Mouse (Mus musculus) forebrain, embryonic 15.5 days (tissue): ENCODE data around the gene Tmc2. TPM values are rescaled to one million over a fixed set of nuclear protein-coding genes. Genes with fewer than 3 reads are reported as not detected.

Experiments
- ATAC-seq: fragments of 200-750 bp; cut with Nextera tagmentation; replicated peaks from 2 replicates; pipeline ENCODE4 v1.8.0; 2017; ENCODE audit warnings: mild to moderate bottlenecking, moderate TSS enrichment, moderate library complexity
- H3K27ac ChIP-seq: fragments of 300-500 bp; sonication (generic); replicated peaks from 2 replicates; pipeline ENCODE4 v1.5.1; 2015; ENCODE audit warnings: mild to moderate bottlenecking, inconsistent platforms
- H3K27me3 ChIP-seq: fragments of 300-500 bp; sonication (generic); 2 replicates; pipeline ENCODE4 v1.6.1; 2015; ENCODE audit warnings: inconsistent platforms
- H3K36me3 ChIP-seq: fragments of 300-500 bp; sonication (generic); 2 replicates; pipeline ENCODE4 v1.6.1; 2015; ENCODE audit warnings: mild to moderate bottlenecking, inconsistent platforms
- H3K4me1 ChIP-seq: fragments of 300-500 bp; sonication (generic); 2 replicates; pipeline ENCODE4 v1.6.1; 2015; ENCODE audit warnings: inconsistent platforms
- H3K4me2 ChIP-seq: fragments of 300-500 bp; sonication (generic); replicated peaks from 2 replicates; pipeline ENCODE4 v1.6.1; 2015; ENCODE audit warnings: mild to moderate bottlenecking, inconsistent platforms
- H3K4me3 ChIP-seq: fragments of 300-500 bp; sonication (generic); 2 replicates; pipeline ENCODE4 v1.5.1; 2015; ENCODE audit warnings: mild to moderate bottlenecking, inconsistent platforms
- H3K9ac ChIP-seq: fragments of 300-500 bp; sonication (generic); replicated peaks from 2 replicates; pipeline ENCODE4 v1.6.1; 2015; ENCODE audit warnings: mild to moderate bottlenecking, inconsistent platforms
- H3K9me3 ChIP-seq: fragments of 300-500 bp; sonication (generic); 2 replicates; pipeline ENCODE4 v1.6.1; 2016; ENCODE audit warnings: inconsistent platforms
- WGBS: fragments of 180-500 bp; shearing (Covaris S2); methylation state at CpG from one replicate; pipeline ENCODE4 v1.1.7; 2015; ENCODE audit warnings: mixed read lengths; 5-methylcytosine and 5-hydroxymethylcytosine counted together
- polyA plus RNA-seq: library from polyadenylated mRNA; unstranded; fragments of >200 nt; fragmentation: Nextera tagmentation; extraction: Ambion mirVana; gene quantifications from 2 replicates; pipeline ENCODE4 v1.2.1, GENCODE M21; 2015

Tmc2 gene
- polyA plus RNA-seq, 1 experiment from 2014 or later: not detected

DNA sequence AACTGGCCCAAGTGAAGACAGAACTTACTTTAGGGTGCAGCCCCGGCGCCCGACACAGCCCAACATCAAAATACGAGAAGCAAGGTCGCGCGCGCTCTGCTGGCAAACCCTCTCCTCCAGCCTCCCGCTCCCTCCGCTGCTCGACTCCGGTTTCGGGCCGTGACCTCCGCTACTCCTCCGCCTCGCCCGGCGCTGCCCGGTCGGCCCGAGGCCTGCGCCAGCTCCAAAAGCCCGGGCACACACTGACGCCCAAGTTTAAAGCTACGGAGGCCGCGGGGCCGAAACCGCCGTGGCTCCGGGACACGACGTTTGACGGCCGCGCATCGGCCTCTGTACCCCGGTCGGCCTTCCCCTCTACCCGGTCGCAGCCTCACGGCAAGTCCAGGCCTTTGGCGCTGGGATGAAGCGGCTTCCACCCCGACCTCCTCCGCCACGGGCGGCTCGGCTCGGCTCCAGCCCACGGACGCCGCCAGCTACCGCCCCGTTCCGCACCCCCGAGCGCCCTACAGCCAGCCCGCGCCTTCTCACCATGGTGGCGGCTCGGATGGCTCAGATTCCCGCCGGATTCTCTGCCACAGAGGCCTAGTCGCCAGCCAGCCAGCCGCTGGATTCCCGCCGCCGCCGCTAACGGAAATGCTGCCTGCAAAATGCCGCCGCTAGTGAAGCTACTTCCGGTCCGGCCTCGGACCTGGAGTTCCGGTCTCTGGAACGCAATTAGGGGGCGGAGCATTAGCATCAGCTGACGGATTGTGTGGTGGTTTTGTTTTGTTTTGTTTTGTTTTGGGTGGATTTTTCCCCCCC lies 16.1 kb upstream of the Tmc2 start, which contains the start of gene Snrpb:
Gene Snrpb, minus strand, starts transcription at position 698 of the 801 bp plus-strand sequence.
- Histone ChIP-seq H3K36me3 (peaks cover 25% of the 10 kb centered on the region), H3K9ac (peak within 1 kb of the TSS; percentile 99), H3K4me3 (peak within 1 kb of the TSS; percentile 82), H3K9me3 (no peaks in the 10 kb centered on the region), H3K4me2 (peak within 1 kb of the TSS; percentile 75), H3K4me1 (peaks cover 23% of the 10 kb centered on the region), H3K27ac (peak within 1 kb of the TSS; percentile 97), H3K27me3 (no peaks in the 10 kb centered on the region)
- under 1% methylated on average over 81 of the region's 81 CpGs for WGBS
- peak; percentile 94 for ATAC-seq

DNA sequence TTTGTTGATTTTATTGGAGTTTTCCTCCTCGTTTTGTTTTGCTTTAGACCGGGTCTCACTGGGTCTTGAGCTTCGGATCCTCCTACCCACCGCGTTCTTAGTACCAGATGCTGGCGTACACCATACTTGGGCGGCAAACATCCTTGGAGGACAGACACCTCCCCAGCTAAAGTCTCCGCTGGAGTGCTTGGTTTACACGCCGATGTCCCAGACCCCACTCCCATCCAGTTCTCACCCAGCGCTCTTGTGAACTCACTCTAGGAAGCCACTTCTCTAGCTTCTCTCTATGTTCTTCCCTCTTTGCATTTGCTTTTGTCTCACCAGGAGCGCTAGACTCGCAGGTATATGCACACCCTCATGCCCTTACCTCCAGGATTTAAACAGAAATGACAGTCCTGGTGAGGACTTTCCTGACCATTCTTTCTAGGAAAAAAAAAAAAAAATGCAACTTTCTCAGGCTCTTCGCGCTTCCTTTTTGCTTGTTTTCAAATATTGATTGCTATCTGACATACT lies 15.4 kb upstream of the Tmc2 start:
- Histone ChIP-seq H3K4me2 (peak overlapping the region; percentile 75), H3K27ac (peak overlapping the region; percentile 97), H3K4me3 (peak overlapping the region; percentile 82), H3K9me3 (no peaks in the 10 kb centered on the region), H3K9ac (peak overlapping the region; percentile 99), H3K36me3 (peaks cover 19% of the 10 kb centered on the region), H3K27me3 (no peaks in the 10 kb centered on the region), H3K4me1 (peaks cover 23% of the 10 kb centered on the region)
- peak; percentile 84 for ATAC-seq
- WGBS: 1% methylated on average over 15 of the region's 15 CpGs

DNA sequence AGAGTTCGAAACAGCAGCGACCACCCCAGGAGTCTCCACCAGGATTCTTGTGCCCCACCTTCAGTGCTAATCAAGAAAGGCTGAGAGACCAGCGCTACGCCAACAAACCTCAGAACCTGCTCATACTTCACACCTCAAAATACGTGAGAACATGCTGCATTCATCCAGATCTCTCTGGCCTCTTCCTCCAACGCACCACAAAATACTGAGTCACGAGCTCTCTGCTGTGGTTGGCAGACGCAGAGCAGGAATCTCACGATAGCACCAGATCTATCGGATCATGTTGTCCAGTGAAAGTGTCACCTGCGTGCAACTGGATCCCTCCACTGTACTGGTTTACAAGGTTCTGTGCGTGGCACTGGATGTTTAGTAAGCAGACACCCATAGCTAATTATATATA lies 6.6 kb upstream of the Tmc2 start:
- no peak for ATAC-seq
- H3K4me1 ChIP-seq: no peaks in the 10 kb centered on the region
- WGBS: 90% methylated on average over 12 of the region's 12 CpGs

DNA sequence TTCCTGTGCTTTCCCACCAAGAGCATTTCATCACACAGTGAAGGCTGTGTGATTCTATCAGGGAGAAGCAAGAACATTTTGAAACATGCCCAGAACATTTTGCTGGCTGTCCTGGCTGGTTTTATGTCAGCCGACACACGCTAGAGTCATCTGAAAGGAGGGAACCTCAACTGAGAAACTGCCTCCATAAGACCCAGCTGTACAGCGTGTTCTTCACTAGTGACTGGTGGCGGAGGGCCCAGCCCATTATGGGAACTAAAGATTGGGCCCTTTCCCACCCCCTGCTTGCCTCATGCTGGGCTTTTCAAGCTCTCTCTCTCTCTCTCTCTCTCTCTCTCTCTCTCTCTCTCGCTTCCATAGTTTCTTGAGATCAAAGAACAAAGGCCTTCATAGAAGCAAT lies 6.0 kb downstream of the Tmc2 start:
- no peaks in the 10 kb centered on the region for H3K27me3 ChIP-seq
- no peaks in the 10 kb centered on the region for H3K9me3 ChIP-seq
- no peak overlapping the region for H3K4me3 ChIP-seq
- H3K9ac ChIP-seq: no peak overlapping the region
- no peak overlapping the region for H3K4me2 ChIP-seq
- 30% methylated on average over 5 of the region's 5 CpGs for WGBS
- H3K4me1 ChIP-seq: no peaks in the 10 kb centered on the region
- no peak for ATAC-seq
- no peaks in the 10 kb centered on the region for H3K36me3 ChIP-seq
- H3K27ac ChIP-seq: no peak overlapping the region

More for the DNA sequence above, 6.6 kb upstream of the Tmc2 start:
- no peaks in the 10 kb centered on the region for H3K27me3 ChIP-seq
- H3K36me3 ChIP-seq: no peaks in the 10 kb centered on the region
- H3K9me3 ChIP-seq: no peaks in the 10 kb centered on the region
- H3K9ac ChIP-seq: no peak overlapping the region
- no peak overlapping the region for H3K4me3 ChIP-seq
- H3K27ac ChIP-seq: no peak overlapping the region
- H3K4me2 ChIP-seq: no peak overlapping the region

DNA sequence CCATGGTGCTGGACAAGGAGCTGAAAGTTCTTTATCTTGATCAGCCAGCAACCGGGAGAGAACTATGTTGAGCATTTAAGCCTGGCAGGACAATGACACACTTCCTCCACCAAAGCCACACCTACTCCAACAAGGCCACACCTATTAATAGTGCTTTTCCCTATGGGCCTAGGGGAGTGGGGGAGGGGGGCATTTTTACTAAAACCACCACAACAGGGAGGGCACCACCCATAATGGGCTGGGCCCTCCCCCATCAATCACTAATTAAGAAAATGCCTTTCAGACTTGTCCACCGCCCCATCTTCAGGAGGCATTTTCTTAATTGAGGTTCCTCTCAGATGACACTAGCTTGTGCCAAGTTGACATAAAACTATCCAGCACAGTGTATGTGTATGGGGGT lies 12.4 kb downstream of the Tmc2 start:
- H3K4me3 ChIP-seq: no peak overlapping the region
- 81% methylated on average over 2 of the region's 2 CpGs for WGBS
- H3K36me3 ChIP-seq: no peaks in the 10 kb centered on the region
- H3K9ac ChIP-seq: no peak overlapping the region
- no peaks in the 10 kb centered on the region for H3K27me3 ChIP-seq
- no peaks in the 10 kb centered on the region for H3K9me3 ChIP-seq
- H3K27ac ChIP-seq: no peak overlapping the region
- H3K4me1 ChIP-seq: no peaks in the 10 kb centered on the region
- no peak overlapping the region for H3K4me2 ChIP-seq
- ATAC-seq: no peak

DNA sequence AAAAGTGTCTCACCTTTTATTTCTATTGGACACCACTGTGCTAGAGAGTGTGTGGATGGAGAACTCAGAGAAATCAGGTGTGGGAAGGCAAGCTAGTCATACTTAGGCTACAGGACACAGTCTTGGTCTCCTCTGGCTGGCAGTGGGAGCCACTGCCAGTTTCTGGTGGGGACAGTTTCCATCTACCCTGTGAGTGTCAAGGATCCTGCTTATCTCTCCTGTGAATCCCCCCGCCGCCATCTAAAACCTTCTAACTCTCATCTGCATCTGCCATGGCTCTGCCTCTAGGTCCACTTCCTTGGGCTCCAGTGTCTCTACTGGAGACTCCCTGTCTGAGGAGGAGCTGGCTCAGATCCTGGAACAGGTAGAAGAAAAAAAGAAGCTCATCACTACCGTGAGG lies 13.0 kb downstream of the Tmc2 start:
- Histone ChIP-seq H3K27ac (no peak overlapping the region), H3K9ac (no peak overlapping the region), H3K4me3 (no peak overlapping the region), H3K27me3 (no peaks in the 10 kb centered on the region), H3K4me1 (no peaks in the 10 kb centered on the region), H3K9me3 (no peaks in the 10 kb centered on the region), H3K36me3 (no peaks in the 10 kb centered on the region), H3K4me2 (no peak overlapping the region)
- 83% methylated on average over 3 of the region's 3 CpGs for WGBS
- ATAC-seq: no peak

DNA sequence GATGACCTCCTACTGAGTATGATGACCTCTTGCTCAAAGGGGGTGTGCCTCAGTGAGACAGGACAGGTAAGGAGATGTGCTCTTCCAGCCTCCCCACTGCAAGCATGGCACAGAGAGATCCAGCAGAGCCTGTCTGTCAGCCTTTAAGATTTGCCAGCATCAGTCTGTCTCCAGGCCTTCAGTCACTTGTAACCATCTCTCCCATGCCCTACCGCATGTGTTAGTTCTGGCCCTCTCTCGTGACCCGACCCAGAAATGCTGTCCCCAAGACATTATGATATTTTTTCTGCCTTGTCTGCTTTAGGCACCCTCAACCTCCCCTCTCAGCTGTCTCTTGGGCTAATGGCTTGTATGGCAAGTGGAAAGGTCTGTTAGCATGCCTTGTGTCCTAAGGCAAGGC lies 14.6 kb downstream of the Tmc2 start:
- H3K4me2 ChIP-seq: no peak overlapping the region
- no peaks in the 10 kb centered on the region for H3K36me3 ChIP-seq
- no peaks in the 10 kb centered on the region for H3K27me3 ChIP-seq
- no peak overlapping the region for H3K4me3 ChIP-seq
- 91% methylated on average over 3 of the region's 3 CpGs for WGBS
- no peaks in the 10 kb centered on the region for H3K9me3 ChIP-seq
- H3K9ac ChIP-seq: no peak overlapping the region
- no peaks in the 10 kb centered on the region for H3K4me1 ChIP-seq
- H3K27ac ChIP-seq: no peak overlapping the region
- no peak for ATAC-seq

DNA sequence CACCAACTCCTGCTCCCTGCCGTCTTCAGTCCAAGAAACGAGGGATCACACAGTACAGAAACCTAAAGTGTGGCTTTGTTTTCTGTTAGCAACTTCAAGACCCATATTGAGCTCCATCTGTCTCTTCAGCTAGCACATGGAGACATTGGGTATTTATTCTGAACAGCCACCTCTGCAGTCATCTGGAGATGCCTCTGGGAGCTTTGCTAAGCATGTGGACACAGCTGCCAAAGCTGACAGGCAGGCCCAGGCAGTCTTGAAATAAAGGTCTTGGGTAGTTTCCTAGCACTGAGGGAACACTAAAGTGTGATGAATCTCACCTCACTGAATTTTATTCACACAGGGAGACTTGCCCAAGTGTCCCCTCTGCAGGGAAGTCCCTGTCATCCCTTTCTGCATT lies 16.6 kb downstream of the Tmc2 start:
- no peak overlapping the region for H3K4me2 ChIP-seq
- no peak for ATAC-seq
- no peaks in the 10 kb centered on the region for H3K4me1 ChIP-seq
- no peak overlapping the region for H3K9ac ChIP-seq
- H3K27me3 ChIP-seq: no peaks in the 10 kb centered on the region
- no peak overlapping the region for H3K4me3 ChIP-seq
- H3K27ac ChIP-seq: no peak overlapping the region
- WGBS: 81% methylated on average over 2 of the region's 2 CpGs
- no peaks in the 10 kb centered on the region for H3K36me3 ChIP-seq
- no peaks in the 10 kb centered on the region for H3K9me3 ChIP-seq

DNA sequence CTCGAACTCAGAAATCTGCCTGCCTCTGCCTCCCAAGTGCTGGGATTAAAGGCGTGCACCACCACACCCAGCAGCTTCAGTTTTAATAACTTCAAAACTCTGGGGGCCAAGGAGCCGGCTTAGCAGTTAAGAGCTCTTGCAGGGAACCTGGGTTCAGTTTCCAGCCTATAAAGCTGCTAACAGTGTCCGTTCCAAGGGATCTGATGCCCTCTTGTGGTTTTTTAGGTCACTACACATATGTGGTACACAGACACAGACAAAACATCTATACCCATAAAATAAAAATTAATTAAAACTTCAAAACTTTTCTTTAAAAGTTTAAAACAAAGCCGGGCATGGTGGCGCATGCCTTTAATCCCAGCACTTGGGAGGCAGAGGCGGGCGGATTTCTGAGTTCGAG lies 51.9 kb downstream of the Tmc2 start:
- H3K36me3 ChIP-seq: no peaks in the 10 kb centered on the region
- H3K27me3 ChIP-seq: no peaks in the 10 kb centered on the region
- WGBS: 45% methylated on average over 9 of the region's 9 CpGs
- ATAC-seq: no peak
- H3K9me3 ChIP-seq: no peaks in the 10 kb centered on the region
- no peak overlapping the region for H3K4me2 ChIP-seq
- H3K4me3 ChIP-seq: no peak overlapping the region
- H3K9ac ChIP-seq: no peak overlapping the region
- H3K27ac ChIP-seq: no peak overlapping the region
- H3K4me1 ChIP-seq: no peaks in the 10 kb centered on the region

DNA sequence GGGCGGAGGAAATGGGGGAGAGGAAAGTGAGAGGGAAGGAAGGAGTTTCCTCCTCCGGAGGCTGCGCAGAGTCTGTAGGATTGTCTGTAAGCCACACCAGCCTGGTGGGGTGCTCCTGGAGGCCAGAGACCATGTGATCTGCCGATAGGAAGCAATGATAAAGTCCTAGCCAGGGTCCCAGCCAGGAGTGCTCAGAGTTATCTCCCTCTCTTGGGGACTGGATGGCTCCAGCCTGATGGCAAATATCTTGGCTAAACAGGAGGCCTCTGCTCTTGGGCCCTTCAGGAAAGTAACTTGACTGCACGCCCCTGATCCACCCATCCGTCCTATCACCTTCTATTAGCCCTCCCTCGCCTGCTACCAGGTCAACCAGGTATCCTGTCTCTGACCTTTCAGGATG lies 53.2 kb downstream of the Tmc2 start:
- H3K36me3 ChIP-seq: no peaks in the 10 kb centered on the region
- no peak overlapping the region for H3K4me3 ChIP-seq
- H3K4me1 ChIP-seq: no peaks in the 10 kb centered on the region
- H3K9me3 ChIP-seq: no peaks in the 10 kb centered on the region
- 80% methylated on average over 7 of the region's 7 CpGs for WGBS
- no peak overlapping the region for H3K9ac ChIP-seq
- H3K4me2 ChIP-seq: no peak overlapping the region
- no peak for ATAC-seq
- no peaks in the 10 kb centered on the region for H3K27me3 ChIP-seq
- H3K27ac ChIP-seq: no peak overlapping the region

DNA sequence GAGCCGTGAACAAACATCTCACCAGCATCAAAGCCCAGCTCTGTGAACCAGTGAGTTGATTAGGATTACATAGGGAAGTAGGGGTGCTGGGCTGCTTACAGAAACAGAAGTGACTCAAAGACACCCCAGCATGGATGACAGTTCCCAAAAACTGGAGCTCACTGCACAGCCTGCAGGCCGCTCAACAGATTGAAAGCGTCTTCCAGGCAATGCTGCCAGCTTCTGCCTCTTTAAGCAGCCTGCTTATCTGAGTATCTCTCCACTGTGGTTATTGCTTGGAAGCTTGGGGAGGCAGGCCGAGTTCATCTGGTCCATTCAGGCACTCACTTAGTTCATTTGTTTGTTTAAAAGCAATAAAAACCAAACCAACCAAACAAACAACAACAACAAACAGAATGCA lies 61.8 kb downstream of the Tmc2 start:
- no peak overlapping the region for H3K4me3 ChIP-seq
- H3K27ac ChIP-seq: no peak overlapping the region
- H3K9ac ChIP-seq: no peak overlapping the region
- no peaks in the 10 kb centered on the region for H3K4me1 ChIP-seq
- H3K4me2 ChIP-seq: no peak overlapping the region
- no peak for ATAC-seq
- H3K9me3 ChIP-seq: no peaks in the 10 kb centered on the region
- WGBS: 90% methylated on average over 4 of the region's 4 CpGs
- no peaks in the 10 kb centered on the region for H3K27me3 ChIP-seq
- no peaks in the 10 kb centered on the region for H3K36me3 ChIP-seq

DNA sequence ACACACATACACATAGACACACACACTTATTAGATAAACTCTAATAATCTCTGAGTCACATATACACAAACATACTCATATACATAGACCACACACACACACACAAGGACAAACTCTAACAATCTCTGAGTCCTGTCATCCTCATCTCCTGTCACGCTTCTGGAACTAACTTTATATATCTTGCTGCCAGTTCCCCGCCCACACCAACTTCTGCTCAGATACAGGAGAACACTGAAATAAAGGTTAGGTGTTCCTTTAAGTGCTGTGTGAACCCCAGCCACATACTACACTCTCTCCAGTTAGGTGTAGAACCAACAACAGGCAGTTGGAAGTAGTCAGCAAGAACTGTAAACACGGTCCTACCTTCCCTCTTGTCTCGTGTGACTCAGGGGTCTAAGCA lies 65.8 kb downstream of the Tmc2 start:
- no peaks in the 10 kb centered on the region for H3K27me3 ChIP-seq
- no peak for ATAC-seq
- H3K27ac ChIP-seq: no peak overlapping the region
- no peak overlapping the region for H3K4me3 ChIP-seq
- H3K36me3 ChIP-seq: no peaks in the 10 kb centered on the region
- H3K4me2 ChIP-seq: no peak overlapping the region
- H3K4me1 ChIP-seq: no peaks in the 10 kb centered on the region
- no peaks in the 10 kb centered on the region for H3K9me3 ChIP-seq
- WGBS: 93% methylated on average over 4 of the region's 4 CpGs
- no peak overlapping the region for H3K9ac ChIP-seq

DNA sequence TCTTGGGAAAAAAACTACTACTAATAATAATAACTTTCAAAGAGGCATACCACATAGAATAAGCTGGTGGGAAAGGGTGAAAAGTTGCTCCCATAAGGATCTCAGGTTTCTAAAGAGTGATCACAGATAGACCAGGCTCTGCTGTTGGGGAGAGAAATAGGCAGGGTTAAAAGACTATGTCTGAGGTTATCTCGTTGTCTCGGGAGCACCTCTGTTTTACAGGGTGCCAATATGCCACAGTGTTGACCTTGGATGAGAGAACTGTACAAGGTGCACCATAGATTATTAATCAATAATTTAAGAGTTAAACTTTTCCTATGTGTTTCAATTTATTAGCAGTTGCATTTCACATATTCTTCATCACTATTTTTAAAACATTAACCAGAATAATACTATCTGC lies 66.9 kb downstream of the Tmc2 start:
- H3K4me2 ChIP-seq: no peak overlapping the region

More for the DNA sequence above, 66.9 kb downstream of the Tmc2 start:
- H3K27me3 ChIP-seq: no peaks in the 10 kb centered on the region
- ATAC-seq: no peak
- WGBS: 90% methylated on average over 2 of the region's 2 CpGs
- H3K4me3 ChIP-seq: no peak overlapping the region
- H3K36me3 ChIP-seq: no peaks in the 10 kb centered on the region
- no peaks in the 10 kb centered on the region for H3K9me3 ChIP-seq
- H3K4me1 ChIP-seq: no peaks in the 10 kb centered on the region
- no peak overlapping the region for H3K27ac ChIP-seq
- H3K9ac ChIP-seq: no peak overlapping the region
